Mouse (Mus musculus): ENCODE data around the gene Pnpla1.
A peak's percentile ranks its signal among the peaks of the same experiment; 100 is the strongest.

- TF ChIP-seq CTCF (IDR thresholded peaks at IDR 0.05; ENCODE audit: low read depth, low read length) = peak; percentile 73
- no peak for TF ChIP-seq EP300 (IDR thresholded peaks at IDR 0.05; ENCODE audit: insufficient read depth, low read depth, low read length)
Measured at GRCm38 (mm10) chr17:28909252-28909941, 51.2 kb downstream of the Pnpla1 start.

Data from ES-Bruce4 (cell line).